Mouse (Mus musculus) adipocyte (in vitro differentiated cells): ENCODE measurements at regions not wholly inside any gene's neighbourhood (a gene's known extent, or its start where the extent isn't known, plus 50 kb on each side); places are given as distances from the start of the nearest gene placed in this dataset.
A peak's percentile ranks its signal among the peaks of the same experiment; 100 is the strongest.

ENCODE experiments used
- DNase-seq: peaks from one replicate; pipeline ENCODE4 v3.0.0-alpha.2; 2016; ENCODE audit warnings: low spot score

DNA sequence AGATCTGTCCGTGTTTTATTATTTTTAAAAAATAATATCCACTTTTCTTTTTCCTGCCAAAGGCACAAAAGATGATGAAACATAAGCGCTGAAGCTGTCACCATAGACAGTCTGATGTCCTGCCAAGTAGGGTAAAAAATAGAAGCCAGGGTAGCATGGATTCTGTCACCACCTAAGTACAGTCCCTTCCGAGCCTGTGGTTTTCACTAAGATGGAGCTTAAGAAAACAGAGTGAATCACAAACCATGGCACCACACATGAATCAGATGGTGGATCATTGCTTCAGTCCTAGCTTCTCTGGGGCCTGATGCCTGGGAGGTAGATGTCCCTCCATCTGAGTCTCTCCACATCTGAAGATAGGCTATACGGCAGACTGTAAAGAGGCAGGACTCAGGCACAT, 55.9 kb upstream of the Fmod start:
- peak; percentile 74 for DNase-seq

DNA sequence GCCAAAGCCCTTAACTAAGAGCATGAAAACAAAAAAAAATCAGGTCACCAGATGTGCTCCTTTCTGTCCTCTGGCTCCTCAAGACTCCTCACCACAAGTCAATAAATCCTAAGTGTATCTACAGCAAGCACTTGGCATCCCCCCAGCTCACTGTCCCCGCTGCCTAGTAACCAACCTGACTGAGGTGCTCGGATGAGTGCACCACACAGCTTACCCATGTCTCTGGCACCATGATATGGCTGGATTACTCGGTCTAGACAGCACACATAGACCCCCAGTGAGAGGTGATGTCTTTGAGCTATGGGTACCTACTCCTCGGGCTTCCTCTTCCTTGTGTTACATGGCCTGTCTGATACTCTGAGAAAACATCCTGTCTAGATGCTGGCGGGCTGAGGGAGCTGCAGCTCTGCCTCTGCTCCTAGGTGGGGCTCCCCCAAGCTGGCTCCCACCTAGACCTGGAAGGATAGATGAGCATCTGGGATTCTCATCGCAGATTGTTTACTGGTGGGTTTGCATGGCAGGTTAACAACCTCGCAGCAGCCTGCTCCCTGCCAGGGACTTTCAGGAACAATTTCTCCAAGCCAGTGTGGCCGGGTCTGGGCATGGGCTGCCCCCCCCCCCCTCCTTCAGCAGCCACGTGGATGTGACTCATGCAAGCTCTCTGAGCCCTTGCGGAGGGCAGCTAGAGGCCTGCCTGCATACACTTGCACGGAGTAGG, 57.2 kb upstream of the Prelp start:
- DNase-seq = peak; percentile 75

DNA sequence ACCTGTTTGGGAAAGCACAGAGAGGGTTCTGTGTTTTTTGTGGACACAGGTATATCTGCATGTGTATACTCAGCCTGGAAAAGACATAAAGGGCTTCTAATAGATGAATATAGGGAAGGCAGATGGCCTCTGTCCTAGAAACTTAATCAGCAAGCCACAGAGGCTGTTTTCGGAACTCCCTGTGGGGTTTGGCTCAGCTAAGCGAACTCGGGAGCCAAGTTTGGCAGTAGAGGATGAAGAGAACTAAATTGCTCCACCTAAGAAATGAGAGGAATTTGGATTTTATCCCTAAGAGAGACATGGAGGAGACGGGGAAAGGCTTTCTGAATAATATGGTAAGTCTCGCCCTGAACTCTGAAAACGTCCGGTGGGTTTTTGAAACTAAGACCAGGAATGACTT, 56.0 kb upstream of the Prelp start:
- peak; percentile 74 for DNase-seq

DNA sequence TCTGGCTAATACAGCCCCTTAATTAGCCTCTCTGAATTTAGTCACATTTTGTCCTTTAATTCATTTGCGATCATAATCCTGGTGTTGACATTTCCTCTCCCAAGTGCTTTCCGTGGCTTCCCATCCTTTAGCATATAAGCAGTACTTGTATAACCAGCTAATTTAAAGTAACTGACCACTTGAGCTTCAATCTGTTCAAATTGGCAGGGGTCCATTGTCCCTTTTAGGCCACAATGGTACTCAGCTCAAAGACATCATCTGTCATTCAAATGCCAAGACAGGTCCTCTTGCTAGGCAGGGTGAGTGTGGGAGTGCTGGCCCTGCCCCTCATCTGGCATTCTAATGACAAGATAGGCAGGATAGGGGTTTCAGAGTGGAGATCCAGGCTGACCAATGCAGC, 52.6 kb upstream of the Prelp start:
- no peak for DNase-seq

DNA sequence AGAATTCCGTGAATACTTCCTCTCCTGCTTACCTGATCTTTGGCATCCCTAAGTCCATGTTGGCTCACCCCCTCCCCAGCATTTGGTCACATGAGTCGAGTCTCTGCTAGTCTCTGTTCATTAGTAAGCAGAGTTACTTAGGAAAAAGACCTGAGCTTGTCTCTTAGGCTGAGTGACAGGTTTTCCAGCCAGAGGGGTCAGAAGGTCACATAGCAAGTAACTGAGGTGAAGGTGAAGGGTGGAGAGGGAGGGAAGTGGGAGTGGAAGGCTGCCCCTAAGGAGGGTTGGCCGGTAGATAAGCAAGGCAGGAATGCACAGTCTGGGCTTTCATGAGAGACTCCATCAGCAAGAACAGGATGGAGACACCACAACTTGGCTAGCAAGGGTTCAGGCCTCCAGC, 50.1 kb upstream of the Prelp start:
- DNase-seq = no peak
